Mouse (Mus musculus) CH12.LX (cell line): Measurements from ENCODE around the gene Slc25a10. TPM values are rescaled to one million over a fixed set of nuclear protein-coding genes. Genes with fewer than 3 reads are reported as not detected.
A peak's percentile ranks its signal among the peaks of the same experiment; 100 is the strongest.

ENCODE experiments used
- DNase-seq: peaks from one replicate; pipeline ENCODE4 v3.0.0-alpha.2; 2013; ENCODE audit errors: extremely low read depth
- H3K27ac ChIP-seq: 2 replicates; pipeline ENCODE4 v1.5.1; 2012; ENCODE audit warnings: low read depth, mild to moderate bottlenecking, control low read depth, moderate library complexity; ENCODE audit not compliant: insufficient read depth
- H3K27me3 ChIP-seq: replicated peaks from 2 replicates; pipeline ENCODE3; 2012; ENCODE audit warnings: inconsistent platforms
- H3K36me3 ChIP-seq, 2 experiments: replicated peaks in 1 of 2; 2 replicates each; pipeline versions ENCODE3 to v1.6.1; 2012; ENCODE audit warnings: inconsistent platforms in 1 of 2, low read length in 1 of 2, mild to moderate bottlenecking in 1 of 2, mixed read lengths in 1 of 2, moderate library complexity in 1 of 2; ENCODE audit not compliant: control insufficient read depth in 1 of 2, insufficient read depth in 1 of 2
- H3K4me1 ChIP-seq, 2 experiments: 2 replicates each; pipeline ENCODE4 v1.6.1; 2012; ENCODE audit warnings: inconsistent platforms in 1 of 2, moderate library complexity in 1 of 2; ENCODE audit not compliant: insufficient read depth in 2 of 2, control insufficient read depth in 1 of 2
- H3K4me2 ChIP-seq: 2 replicates; pipeline ENCODE4 v1.6.1; 2012; ENCODE audit warnings: low read depth, mild to moderate bottlenecking, control low read depth; ENCODE audit not compliant: poor library complexity, insufficient read depth, severe bottlenecking
- H3K4me3 ChIP-seq, 3 experiments: fragments of 150-350 bp in 1 of 3; sonication (generic) in 1 of 3; replicated peaks in 1 of 3; 2 replicates each; pipeline versions ENCODE3 to v1.5.1; 2011 to 2012; ENCODE audit warnings: low read depth in 2 of 3, low read length in 2 of 3, mild to moderate bottlenecking in 2 of 3, moderate library complexity in 2 of 3, control low read depth in 1 of 3, improper control_type of control experiment in 1 of 3, inconsistent platforms in 1 of 3, mixed read lengths in 1 of 3; ENCODE audit not compliant: poor library complexity in 1 of 3
- H3K79me2 ChIP-seq: replicated peaks from 2 replicates; pipeline ENCODE4 v1.6.1; 2012; ENCODE audit warnings: mild to moderate bottlenecking, moderate library complexity; ENCODE audit not compliant: control insufficient read depth, poor library complexity, insufficient read depth, severe bottlenecking; ENCODE audit errors: extremely low read depth
- H3K9ac ChIP-seq: 2 replicates; pipeline ENCODE4 v1.6.1; 2012; ENCODE audit warnings: low read depth, mild to moderate bottlenecking, control low read depth, moderate library complexity; ENCODE audit not compliant: insufficient read depth
- H3K9me3 ChIP-seq: replicated peaks from 2 replicates; pipeline ENCODE3; 2012; ENCODE audit warnings: low read length, inconsistent platforms, mixed read lengths
- BHLHE40 ChIP-seq: IDR thresholded peaks from 2 replicates; pipeline ENCODE4 v1.6.1; 2011; ENCODE audit warnings: mild to moderate bottlenecking, low read depth, low read length, improper control_type of control experiment
- CHD1 ChIP-seq: IDR thresholded peaks from 2 replicates; pipeline ENCODE4 v1.6.1; 2012; ENCODE audit warnings: low read depth, low read length, improper control_type of control experiment, inconsistent platforms
- CHD2 ChIP-seq: IDR thresholded peaks from 2 replicates; pipeline ENCODE4 v1.6.1; 2011; ENCODE audit warnings: low read length, improper control_type of control experiment
- CTCF ChIP-seq, 2 experiments: IDR thresholded peaks in 1 of 2; conservative IDR thresholded peaks in 1 of 2; 2 replicates each; pipeline ENCODE4 v1.5.1; 2011 to 2012; ENCODE audit warnings: low read depth in 2 of 2, low read length in 2 of 2, improper control_type of control experiment in 1 of 2, inconsistent platforms in 1 of 2, mild to moderate bottlenecking in 1 of 2, moderate library complexity in 1 of 2
- GABPA ChIP-seq: IDR thresholded peaks from 2 replicates; pipeline ENCODE4 v1.6.1; 2012; ENCODE audit warnings: low read depth, low read length, improper control_type of control experiment, inconsistent platforms; ENCODE audit not compliant: insufficient replicate concordance
- HCFC1 ChIP-seq: IDR thresholded peaks from 2 replicates; pipeline ENCODE4 v1.6.1; 2012; ENCODE audit warnings: low read depth, mild to moderate bottlenecking, inconsistent platforms, low read length, improper control_type of control experiment
- JUND ChIP-seq: conservative IDR thresholded peaks from 2 replicates; pipeline ENCODE4 v1.6.1; 2011; ENCODE audit warnings: low read depth, low read length, improper control_type of control experiment
- MAFK ChIP-seq: IDR thresholded peaks from 2 replicates; pipeline ENCODE4 v1.6.1; 2011; ENCODE audit warnings: low read length, improper control_type of control experiment; ENCODE audit not compliant: insufficient replicate concordance
- MAX ChIP-seq: IDR thresholded peaks from 2 replicates; pipeline ENCODE4 v1.6.1; 2011; ENCODE audit warnings: low read length, improper control_type of control experiment
- MAZ ChIP-seq: IDR thresholded peaks from 2 replicates; pipeline ENCODE4 v1.6.1; 2012; ENCODE audit warnings: low read depth, mild to moderate bottlenecking, inconsistent platforms, low read length, improper control_type of control experiment, moderate library complexity
- MEF2A ChIP-seq: IDR thresholded peaks from 2 replicates; pipeline ENCODE4 v1.6.1; 2014; ENCODE audit warnings: low read depth, mild to moderate bottlenecking, inconsistent platforms, low read length, improper control_type of control experiment, borderline replicate concordance
- MXI1 ChIP-seq: IDR thresholded peaks from 2 replicates; pipeline ENCODE4 v1.6.1; 2011; ENCODE audit warnings: mild to moderate bottlenecking, low read depth, low read length, improper control_type of control experiment
- NELFE ChIP-seq: IDR thresholded peaks from 2 replicates; pipeline ENCODE4 v1.6.1; 2011; ENCODE audit warnings: low read depth, low read length, improper control_type of control experiment
- NRF1 ChIP-seq: IDR thresholded peaks from 2 replicates; pipeline ENCODE4 v1.6.1; 2014; ENCODE audit warnings: low read depth, mild to moderate bottlenecking, inconsistent platforms, low read length, improper control_type of control experiment, moderate library complexity
- PAX5 ChIP-seq: IDR thresholded peaks from 2 replicates; pipeline ENCODE4 v1.6.1; 2012; ENCODE audit warnings: low read length, inconsistent platforms, mixed read lengths
- SIN3A ChIP-seq: IDR thresholded peaks from 2 replicates; pipeline ENCODE4 v1.6.1; 2012; ENCODE audit warnings: low read length, improper control_type of control experiment, inconsistent platforms
- SMC3 ChIP-seq: IDR thresholded peaks from 2 replicates; pipeline ENCODE4 v1.6.1; 2011; ENCODE audit warnings: low read depth, low read length, improper control_type of control experiment
- TBP ChIP-seq: conservative IDR thresholded peaks from 2 replicates; pipeline ENCODE4 v1.6.1; 2011; ENCODE audit warnings: low read depth, low read length, improper control_type of control experiment
- TCF12 ChIP-seq: IDR thresholded peaks from 2 replicates; pipeline ENCODE4 v1.6.1; 2014; ENCODE audit warnings: low read depth, mild to moderate bottlenecking, inconsistent platforms, low read length, improper control_type of control experiment
- UBTF ChIP-seq: IDR thresholded peaks from 2 replicates; pipeline ENCODE4 v1.6.1; 2012; ENCODE audit warnings: low read depth, mild to moderate bottlenecking, inconsistent platforms, low read length, improper control_type of control experiment, moderate library complexity
- USF1 ChIP-seq: IDR thresholded peaks from 2 replicates; pipeline ENCODE4 v1.6.1; 2014; ENCODE audit warnings: low read depth, mild to moderate bottlenecking, inconsistent platforms, low read length, improper control_type of control experiment
- ZKSCAN1 ChIP-seq: IDR thresholded peaks from 2 replicates; pipeline ENCODE4 v1.6.1; 2012; ENCODE audit warnings: low read depth, inconsistent platforms, low read length, improper control_type of control experiment, borderline replicate concordance
- ZMIZ1 ChIP-seq: IDR thresholded peaks from 2 replicates; pipeline ENCODE4 v1.6.1; 2012; ENCODE audit warnings: low read depth, mild to moderate bottlenecking, inconsistent platforms, low read length, improper control_type of control experiment
- ZNF384 ChIP-seq: IDR thresholded peaks from 2 replicates; pipeline ENCODE4 v1.6.1; 2012; ENCODE audit warnings: low read depth, low read length, improper control_type of control experiment, inconsistent platforms
- dilution Hi-C: fragments of 300-500 bp; cut with MboI; formaldehyde crosslinking; loops from 2 replicates; pipeline ENCODE4 v1.14.3; 2020; ENCODE audit warnings: low sequenced_read_pairs; ENCODE audit not compliant: extremely low pct_unique_long_range_greater_than_20kb, extremely low pct_ligation_motif_present
- in situ Hi-C: fragments of 300-500 bp; cut with MboI; formaldehyde crosslinking; loops from 3 replicates; pipeline ENCODE4 v1.14.3; 2019; ENCODE audit warnings: low sequenced_read_pairs, low pct_ligation_motif_present, low pct_unique_long_range_greater_than_20kb, mixed read lengths
- polyA plus RNA-seq: library from polyadenylated mRNA; unstranded; fragments of >175 nt; gene quantifications from 2 replicates; pipeline ENCODE4 v1.2.1, GENCODE M21; 2012; ENCODE audit warnings: low read depth; ENCODE audit not compliant: insufficient read length
- total RNA-seq, 2 experiments: library from RNA; depleted of rRNA; stranded (reverse); fragments of 300-350 nt in 1 of 2; fragments of >200 nt in 1 of 2; gene quantifications; 2 replicates each; pipeline ENCODE4 v1.2.3; 2012 to 2014

Slc25a10 gene
- total and polyA plus RNA-seq, 3 experiments: 32.9 to 45.9 (median 34.6) TPM

DNA sequence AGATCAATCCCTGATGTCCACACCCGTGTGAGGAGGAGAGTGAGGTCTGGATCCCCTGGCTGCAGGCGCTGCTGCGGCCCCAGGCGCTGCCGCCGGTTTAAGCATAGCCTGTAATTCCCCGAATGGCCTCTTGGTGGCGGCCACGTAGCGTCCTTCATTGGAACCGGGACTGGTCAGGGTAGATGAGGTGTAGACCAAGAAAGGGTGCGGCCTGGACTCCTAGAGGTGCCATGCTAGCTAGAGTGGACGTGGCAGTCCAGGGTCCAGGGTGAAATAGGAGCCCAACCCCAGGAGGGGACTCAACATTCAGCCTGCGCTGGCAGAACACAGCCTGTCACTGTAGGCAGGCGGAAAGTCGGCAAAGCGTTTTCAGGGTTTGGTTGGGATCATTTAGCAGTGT, 24.0 kb downstream of the Slc25a10 start (continued):
- TF ChIP-seq MEF2A: no peak
- no peak for TF ChIP-seq TBP
- no peak for TF ChIP-seq NELFE
- TF ChIP-seq CHD1: no peak
- TF ChIP-seq SIN3A: no peak
- no peak for TF ChIP-seq ZNF384
- no peak for TF ChIP-seq GABPA
- no peak; the same call in 1 of the 2 replicates for TF ChIP-seq MAX
- TF ChIP-seq BHLHE40: no peak
- TF ChIP-seq JUND: no peak
- TF ChIP-seq CHD2: no peak
- TF ChIP-seq PAX5: no peak
- TF ChIP-seq HCFC1: peak; percentile 31; the same call in 1 of the 2 replicates
- TF ChIP-seq MXI1: no peak
- TF ChIP-seq USF1: no peak
- no peak for TF ChIP-seq TCF12
- TF ChIP-seq, all 38 proteins: peak for 7

DNA sequence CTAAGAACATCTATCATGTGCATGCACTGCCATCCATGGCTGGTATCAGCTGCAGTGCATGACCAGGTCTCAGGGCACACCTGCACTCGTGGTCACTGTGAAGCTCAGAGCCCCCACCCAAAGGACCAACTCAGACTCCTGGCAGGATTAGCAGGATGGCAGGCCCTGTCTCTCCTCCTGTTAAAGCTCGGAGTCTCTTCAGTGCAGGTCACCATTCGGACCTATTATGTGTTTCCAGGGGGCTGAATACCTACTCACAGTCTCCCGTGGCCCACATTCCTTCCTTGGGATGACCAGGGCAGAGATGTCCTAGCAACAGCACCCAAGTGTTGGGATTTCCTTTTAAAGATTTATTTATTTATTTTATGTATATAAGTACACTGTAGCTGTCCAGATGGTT, 25.5 kb downstream of the Slc25a10 start:
- Histone ChIP-seq H3K27ac (no peak overlapping the region), H3K79me2 (no peaks in the 10 kb centered on the region), H3K4me2 (no peak overlapping the region), H3K4me3 (no peak overlapping the region), H3K27me3 (no peaks in the 10 kb centered on the region), H3K9me3 (peaks cover 6% of the 10 kb centered on the region), H3K9ac (no peak overlapping the region), H3K4me1 (peaks cover 0 to 18% of the 10 kb centered on the region in 2 experiments; a peak in 2 of 4 replicates), H3K36me3 (no peaks in the 10 kb centered on the region)
- in situ Hi-C loops (no loop called here), dilution Hi-C loops (no loop called here)
- no peak for DNase-seq
- TF ChIP-seq ZKSCAN1 (no peak), MXI1 (no peak), MAFK (no peak), TCF12 (no peak), CHD2 (no peak), CTCF (conservative IDR thresholded peaks at IDR 0.05 in 1 of 2, IDR thresholded peaks at IDR 0.05 in 1 of 2; ENCODE audit: low read depth in 2 of 2, low read length in 2 of 2) (no peak), SMC3 (no peak), NELFE (no peak), ZMIZ1 (no peak)

DNA sequence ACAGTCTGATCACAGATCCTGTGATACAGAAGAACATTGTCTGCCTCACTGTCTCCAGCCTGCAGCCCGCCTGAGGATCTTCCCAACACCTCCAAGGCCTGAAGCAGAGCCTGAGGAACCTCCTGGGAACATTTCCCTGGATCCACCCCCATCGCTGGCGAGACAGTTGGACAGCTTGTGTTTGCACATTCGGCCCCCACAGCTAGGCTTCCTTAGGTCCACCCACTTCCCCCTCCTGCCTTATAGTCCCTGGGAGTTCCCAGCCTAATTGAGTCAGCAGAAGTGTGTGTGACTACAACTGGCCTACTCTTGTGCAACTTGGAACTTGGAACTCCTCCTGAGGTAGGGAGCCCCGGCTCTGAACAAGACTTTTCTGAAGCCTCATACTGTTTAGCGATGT, 26.4 kb downstream of the Slc25a10 start:
- H3K4me1 ChIP-seq: peaks cover 0 to 18% of the 10 kb centered on the region in 2 experiments; a peak in 2 of 4 replicates
- H3K27ac ChIP-seq: no peak overlapping the region
- H3K27me3 ChIP-seq: no peaks in the 10 kb centered on the region
- peaks cover 6% of the 10 kb centered on the region for H3K9me3 ChIP-seq
- no peak overlapping the region for H3K4me3 ChIP-seq
- TF ChIP-seq MAZ (no peak), SIN3A (no peak), MAX (no peak), TCF12 (no peak), NRF1 (no peak), PAX5 (no peak), ZKSCAN1 (no peak), UBTF (no peak), TBP (no peak), GABPA (no peak)
- dilution Hi-C loops: no loop called here
- H3K4me2 ChIP-seq: no peak overlapping the region
- H3K9ac ChIP-seq: no peak overlapping the region
- in situ Hi-C loops: no loop called here
- H3K36me3 ChIP-seq: no peaks in the 10 kb centered on the region
- H3K79me2 ChIP-seq: no peaks in the 10 kb centered on the region
- no peak for DNase-seq
